ENCODE assay signal across 9 mouse cellular contexts in the genomic region with DNA sequence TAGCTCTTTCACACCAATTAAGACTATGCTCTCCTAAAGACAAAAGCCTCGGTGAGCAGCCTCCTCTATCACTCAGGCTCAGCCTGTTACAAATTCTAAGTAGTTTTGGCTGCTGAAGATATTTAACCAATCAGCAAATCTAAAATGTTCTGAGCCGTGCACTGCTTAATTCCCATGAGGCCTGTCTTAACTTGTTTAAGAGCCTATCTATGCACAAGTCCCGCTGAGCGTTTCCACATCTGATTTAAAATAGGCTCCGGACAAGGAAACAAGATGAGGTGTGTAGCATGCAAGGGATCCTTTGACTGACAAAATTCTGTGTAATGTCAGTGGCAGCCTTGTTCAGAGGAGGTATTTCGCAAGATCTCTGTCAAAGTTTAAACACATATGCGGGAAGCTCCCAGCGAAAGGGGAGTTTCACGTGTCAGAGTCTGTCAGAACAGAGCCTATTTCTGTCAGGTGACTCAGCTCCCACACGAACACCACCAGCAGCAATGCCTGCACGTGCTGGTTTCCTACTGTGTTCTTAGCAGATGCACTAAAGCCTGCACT.
DNase-seq lines count a peak whose midpoint lies in the region; ATAC-seq and TF ChIP-seq lines count a peak whose summit lies in the region.
"Had no signal": no experiment of that assay in that cellular context is flagged by ENCODE, and none has a peak within 500 bp of the region (broad histone marks: within the 10 kb centered on the region; RNA-seq: fewer than 3 reads in every experiment).

No protein-coding gene starts in this region.

- H3K9ac ChIP-seq in forebrain, postnatal 0 days = no peak overlapping the region
- no peak overlapping the region for H3K9ac ChIP-seq in stomach, postnatal 0 days (ENCODE audit: low read length)

- no peaks in the 10 kb centered on the region for H3K4me1 ChIP-seq in forebrain, postnatal 0 days (ENCODE audit: insufficient read depth)
- no peaks in the 10 kb centered on the region for H3K4me1 ChIP-seq in stomach, postnatal 0 days (replicated peaks; ENCODE audit: control insufficient read depth, insufficient read depth)

- 55% methylated on average over 11 of the region's 11 CpGs for WGBS in forebrain, postnatal 0 days
- WGBS in stomach, postnatal 0 days = 46% methylated on average over 11 of the region's 11 CpGs

- H3K4me2 ChIP-seq in forebrain, postnatal 0 days (ENCODE audit: low read depth) = no peak overlapping the region
- H3K4me2 ChIP-seq in stomach, postnatal 0 days (replicated peaks; ENCODE audit: low read depth) = no peak overlapping the region

- H3K4me3 ChIP-seq in forebrain, postnatal 0 days (ENCODE audit: low read depth, low read length) = no peak overlapping the region
- no peak overlapping the region for H3K4me3 ChIP-seq in stomach, postnatal 0 days (ENCODE audit: low read depth, low read length)

- no peak for TF ChIP-seq CTCF in forebrain, postnatal 0 days (IDR thresholded peaks at IDR 0.05; ENCODE audit: low read depth)
- no peak for TF ChIP-seq CTCF in stomach, postnatal 0 days (IDR thresholded peaks at IDR 0.05; ENCODE audit: low read depth)

- DNase-seq in right cerebral cortex, adult 18-20 months = peak; percentile 10
- no peak for DNase-seq in right cerebral cortex, postnatal 14 days
- DNase-seq in forebrain, postnatal 0 days = peak; percentile 27
- DNase-seq in kidney, postnatal 25 days = peak; percentile 14 to 49
- no peak for DNase-seq in stomach, postnatal 0 days (ENCODE audit: low spot score)
- no peak for DNase-seq in ovary, postnatal 14 days (ENCODE audit: low spot score)
- no peak for DNase-seq in left cerebral cortex, adult 9 months (ENCODE audit: low spot score in 2 of 2)
- DNase-seq: adrenal gland, adult 2 months had no signal

- peak; percentile 15 for TF ChIP-seq EP300 in stomach, postnatal 0 days (optimal IDR thresholded peaks at IDR 0.05)

- no peaks in the 10 kb centered on the region for H3K9me3 ChIP-seq in forebrain, postnatal 0 days (ENCODE audit: low read length)
- H3K9me3 ChIP-seq in stomach, postnatal 0 days (ENCODE audit: control insufficient read depth, low read length) = no peaks in the 10 kb centered on the region

- no peaks in the 10 kb centered on the region for H3K27me3 ChIP-seq in forebrain, postnatal 0 days (ENCODE audit: insufficient read depth, low read length)
- H3K27me3 ChIP-seq in stomach, postnatal 0 days (ENCODE audit: control insufficient read depth, insufficient read depth, low read length) = no peaks in the 10 kb centered on the region

- no peaks in the 10 kb centered on the region for H3K36me3 ChIP-seq in forebrain, postnatal 0 days (ENCODE audit: insufficient read depth)
- H3K36me3 ChIP-seq in stomach, postnatal 0 days (ENCODE audit: control insufficient read depth, insufficient read depth, low read length) = no peaks in the 10 kb centered on the region

- ATAC-seq in forebrain, postnatal 0 days = peak; percentile 81
- ATAC-seq in stomach, postnatal 0 days (ENCODE audit: low FRiP score, low TSS enrichment) = peak; percentile 21; the same call in 1 of the 2 replicates
- ATAC-seq in megakaryocyte progenitor cell, adult 5-6 weeks (replicated peaks; ENCODE audit: poor library complexity) = no peak

- H3K27ac ChIP-seq in forebrain, postnatal 0 days (ENCODE audit: low read depth, low read length) = no peak overlapping the region
- no peak overlapping the region for H3K27ac ChIP-seq in stomach, postnatal 0 days (replicated peaks)

Comparison
In these comparisons a context has a peak if more than half of its experiments do, and no peak if none do; other contexts are left out.
1. DNase-seq: peak in right cerebral cortex, adult 18-20 months (single experiment), forebrain, postnatal 0 days (single experiment) and kidney, postnatal 25 days (2 of 2); none in right cerebral cortex, postnatal 14 days (single experiment), stomach, postnatal 0 days (single experiment), ovary, postnatal 14 days (single experiment) and left cerebral cortex, adult 9 months (0 of 2).